Mouse (Mus musculus): ENCODE measurements around the gene Phf12.

GRCm38 (mm10) chr11:77981609-77982440 is 729 bp upstream of the Phf12 start:
- TF ChIP-seq ZC3H11A (IDR thresholded peaks at IDR 0.05; ENCODE audit: borderline replicate concordance, low read depth, low read length) (no peak), CHD2 (IDR thresholded peaks at IDR 0.05; ENCODE audit: low read depth, low read length) (peak; percentile 100), MAFK (IDR thresholded peaks at IDR 0.05; ENCODE audit: insufficient read depth, low read depth, low read length) (no peak), HCFC1 (IDR thresholded peaks at IDR 0.05; ENCODE audit: borderline replicate concordance, insufficient read depth, low read length) (peak; percentile 99), ZNF384 (IDR thresholded peaks at IDR 0.05; ENCODE audit: low read depth, low read length) (peak; percentile 100)
